Mouse (Mus musculus) ES-CJ7 (cell line): Measurements from ENCODE around the gene Macrod1.

ENCODE experiments used
- DNase-seq: peaks from one replicate; pipeline ENCODE4 v3.0.0; 2011; ENCODE audit warnings: low read depth, low spot score

The Macrod1 gene

DNA sequence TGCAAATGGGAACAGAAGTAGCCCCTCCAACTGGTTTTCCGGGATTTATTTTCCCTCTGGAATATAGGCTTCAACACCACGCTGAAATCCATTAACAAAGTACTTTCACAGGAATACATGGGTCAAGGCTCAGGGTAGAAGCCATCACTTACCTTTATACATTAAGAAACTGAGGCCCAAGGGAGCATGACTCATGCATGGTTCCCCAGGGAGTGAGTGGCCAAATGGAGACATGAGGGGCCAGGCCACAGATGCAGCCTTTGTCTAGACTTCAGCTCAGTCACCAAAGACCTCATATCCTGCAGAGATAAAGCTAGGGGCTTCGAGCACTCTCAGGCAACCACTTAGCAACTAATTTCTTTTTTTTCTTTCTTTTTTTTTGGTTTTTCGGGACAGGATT, 180.1 kb downstream of the Macrod1 start:
- DNase-seq: no peak

GRCm38 (mm10) chr19:7239574-7239973, 183.0 kb downstream of the Macrod1 start:
- no peak for DNase-seq

DNA sequence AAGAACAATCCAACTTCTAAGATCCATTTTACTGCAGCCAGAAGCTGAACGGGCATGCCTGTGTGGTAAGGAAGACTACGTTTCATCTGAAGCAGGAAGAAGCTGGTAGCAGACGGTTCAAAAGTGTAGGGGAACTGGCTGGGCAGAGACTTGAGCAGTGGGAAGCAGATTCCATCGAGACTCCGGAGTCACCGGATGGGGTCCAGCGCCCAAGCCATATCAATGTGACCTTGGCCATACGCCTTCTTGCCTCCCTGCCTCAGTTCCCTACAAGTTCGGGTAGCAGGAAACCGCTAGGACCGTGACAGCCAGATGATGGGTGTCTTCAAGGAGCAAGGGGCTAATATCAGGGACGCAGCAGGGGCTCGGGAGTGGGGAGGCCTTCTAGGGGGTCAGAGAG, 183.7 kb downstream of the Macrod1 start:
- no peak for DNase-seq

GRCm38 (mm10) chr19:7240782-7241690, 184.4 kb downstream of the Macrod1 start, which contains the start of gene Naa40:
TSS of gene Naa40 (minus strand) at chr19:7241183.
- DNase-seq: peak; percentile 95

DNA sequence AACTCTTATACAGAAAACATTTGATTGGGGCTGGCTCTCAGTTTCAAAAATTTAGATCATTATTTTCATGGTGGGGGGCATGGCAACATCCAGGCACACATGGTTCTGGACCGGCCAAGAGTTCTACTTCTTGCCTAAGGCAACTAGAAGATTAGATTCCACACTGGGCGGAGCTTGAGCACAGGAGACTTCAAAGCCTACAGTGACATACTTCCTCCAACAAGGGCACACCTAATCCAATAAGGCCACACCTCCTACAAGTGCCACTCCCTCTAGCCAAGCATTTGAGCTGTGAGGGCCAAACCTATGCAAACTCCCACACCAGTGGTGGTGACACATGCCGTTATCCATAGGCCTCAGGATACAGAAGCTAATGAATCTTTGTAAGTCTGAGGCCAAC, 189.4 kb downstream of the Macrod1 start:
- DNase-seq: peak; percentile 93
